Mouse (Mus musculus): Measurements from ENCODE around the gene Hdgfl3.

- no peak for TF ChIP-seq POLR2A (IDR thresholded peaks at IDR 0.05; ENCODE audit: insufficient read length, low read depth)
- TF ChIP-seq POLR2AphosphoS2 (IDR thresholded peaks at IDR 0.05; ENCODE audit: insufficient read length, low read depth): no peak
- TF ChIP-seq TCF12 (IDR thresholded peaks at IDR 0.05; ENCODE audit: insufficient read depth, poor library complexity, severe bottlenecking): no peak
Observed at GRCm38 (mm10) chr7:81983651-81984050, 49.4 kb upstream of the Hdgfl3 start.

Measured in myocyte (in vitro differentiated cells).